Mouse (Mus musculus): ENCODE results near the gene C1qb. TPM values are rescaled to one million over a fixed set of nuclear protein-coding genes. Genes with fewer than 3 reads are reported as not detected.

Gene C1qb
- total RNA-seq, 2 experiments from 2014 or later: 9.9 to 13.7 TPM

GRCm38 (mm10) chr4:136895861-136896260, 9.9 kb upstream of the C1qb start:
- no peak for DNase-seq
- intact Hi-C loops (cut with DNase I): no loop called here

GRCm38 (mm10) chr4:136894821-136895220, 8.8 kb upstream of the C1qb start:
- intact Hi-C loops (cut with DNase I): no loop called here
- no peak for DNase-seq

- intact Hi-C loops (cut with DNase I): no loop called here
Observed at GRCm38 (mm10) chr4:136893691-136894543, 7.9 kb upstream of the C1qb start.

GRCm38 (mm10) chr4:136892811-136893210, 6.8 kb upstream of the C1qb start, which contains the start of gene C1qc:
Gene C1qc (minus strand): TSS chr4:136893065.
- DNase-seq: no peak
- intact Hi-C loops (cut with DNase I): no loop called here

More at GRCm38 (mm10) chr4:136893691-136894543, 7.9 kb upstream of the C1qb start:
- no peak for DNase-seq

GRCm38 (mm10) chr4:136892371-136892770, 6.4 kb upstream of the C1qb start:
- intact Hi-C loops (cut with DNase I): no loop called here

GRCm38 (mm10) chr4:136891115-136891514, 5.1 kb upstream of the C1qb start:
- no peak for DNase-seq
- intact Hi-C loops (cut with DNase I): no loop called here

More at GRCm38 (mm10) chr4:136892371-136892770, 6.4 kb upstream of the C1qb start:
- no peak for DNase-seq

- intact Hi-C loops (cut with DNase I): no loop called here
- DNase-seq: no peak
Observed at GRCm38 (mm10) chr4:136889981-136890380, 4.0 kb upstream of the C1qb start.

GRCm38 (mm10) chr4:136887714-136888113, 1.7 kb upstream of the C1qb start:
- no peak for DNase-seq
- intact Hi-C loops (cut with DNase I): no loop called here

- DNase-seq: no peak
- intact Hi-C loops (cut with DNase I): no loop called here
Observed at GRCm38 (mm10) chr4:136878601-136879000, 7.4 kb downstream of the C1qb start.

- intact Hi-C loops (cut with DNase I): no loop called here
- no peak for DNase-seq
Observed at GRCm38 (mm10) chr4:136878171-136878570, 7.8 kb downstream of the C1qb start.

- intact Hi-C loops (cut with DNase I): no loop called here
- no peak for DNase-seq
Observed at GRCm38 (mm10) chr4:136876971-136877370, 9.0 kb downstream of the C1qb start.

GRCm38 (mm10) chr4:136875012-136875411, 11.0 kb downstream of the C1qb start:
- intact Hi-C loops (cut with DNase I): no loop called here
- DNase-seq: no peak

- intact Hi-C loops (cut with DNase I): no loop called here
- no peak for DNase-seq
Observed at GRCm38 (mm10) chr4:136868371-136868770, 17.6 kb downstream of the C1qb start.

- no peak for DNase-seq
- intact Hi-C loops (cut with DNase I): no loop called here
Observed at GRCm38 (mm10) chr4:136867690-136868345, 18.2 kb downstream of the C1qb start.

GRCm38 (mm10) chr4:136865531-136865930, 20.5 kb downstream of the C1qb start:
- no peak for DNase-seq
- intact Hi-C loops (cut with DNase I): no loop called here

- intact Hi-C loops (cut with DNase I): no loop called here
- no peak for DNase-seq
Observed at GRCm38 (mm10) chr4:136864751-136865470, 21.1 kb downstream of the C1qb start.

- intact Hi-C loops (cut with DNase I): no loop called here
- no peak for DNase-seq
Observed at GRCm38 (mm10) chr4:136863517-136863916, 22.5 kb downstream of the C1qb start.

GRCm38 (mm10) chr4:136862411-136862810, 23.6 kb downstream of the C1qb start:
- DNase-seq: no peak
- intact Hi-C loops (cut with DNase I): no loop called here

GRCm38 (mm10) chr4:136861806-136862205, 24.2 kb downstream of the C1qb start:
- intact Hi-C loops (cut with DNase I): no loop called here
- no peak for DNase-seq

GRCm38 (mm10) chr4:136860022-136860421, 26.0 kb downstream of the C1qb start:
- DNase-seq: no peak
- intact Hi-C loops (cut with DNase I): no loop called here

GRCm38 (mm10) chr4:136855081-136855480, 30.9 kb downstream of the C1qb start:
- DNase-seq: no peak
- intact Hi-C loops (cut with DNase I): no loop called here

Data from gastrocnemius, postnatal 36 days (tissue).